Mouse (Mus musculus): Measurements from ENCODE around the gene Esrrg. TPM values are rescaled to one million over a fixed set of nuclear protein-coding genes. Genes with fewer than 3 reads are reported as not detected.
A peak's percentile ranks its signal among the peaks of the same experiment; 100 is the strongest.

Esrrg gene
- polyA plus RNA-seq, 1 experiment: 42.5 TPM

- Histone ChIP-seq H3K27ac (ENCODE audit: insufficient read depth, low read length) (no peak overlapping the region), H3K4me3 (replicated peaks; ENCODE audit: insufficient read depth, low read depth, low read length) (no peak overlapping the region), H3K27me3 (ENCODE audit: control insufficient read depth, insufficient read depth, low read length) (no peaks in the 10 kb centered on the region), H3K4me1 (ENCODE audit: control insufficient read depth, insufficient read depth, low read length) (no peaks in the 10 kb centered on the region)
- WGBS: 83% methylated on average over 18 of the region's 18 CpGs
- no peak for TF ChIP-seq CTCF (IDR thresholded peaks at IDR 0.05; ENCODE audit: borderline replicate concordance, insufficient read depth, low read depth, low read length)
- no peak for DNase-seq
These were observed 356.5 kb downstream of the Esrrg start for GRCm38 (mm10) chr1:187964829-187965760.

- no peak for DNase-seq
- Histone ChIP-seq H3K27me3 (ENCODE audit: control insufficient read depth, insufficient read depth, low read length) (no peaks in the 10 kb centered on the region), H3K4me3 (replicated peaks; ENCODE audit: insufficient read depth, low read depth, low read length) (no peak overlapping the region), H3K4me1 (ENCODE audit: control insufficient read depth, insufficient read depth, low read length) (no peaks in the 10 kb centered on the region), H3K27ac (ENCODE audit: insufficient read depth, low read length) (no peak overlapping the region)
- WGBS: 58% methylated on average over 6 of the region's 6 CpGs
- no peak for TF ChIP-seq POLR2A (IDR thresholded peaks at IDR 0.05; ENCODE audit: borderline replicate concordance, insufficient read depth, low read length)
- no peak for TF ChIP-seq CTCF (IDR thresholded peaks at IDR 0.05; ENCODE audit: borderline replicate concordance, insufficient read depth, low read depth, low read length)
These were observed 357.3 kb downstream of the Esrrg start for GRCm38 (mm10) chr1:187965921-187966320.

GRCm38 (mm10) chr1:187968379-187968778, 359.8 kb downstream of the Esrrg start:
- WGBS: 91% methylated on average over 4 of the region's 4 CpGs
- Histone ChIP-seq H3K4me3 (replicated peaks; ENCODE audit: insufficient read depth, low read depth, low read length) (no peak overlapping the region), H3K4me1 (ENCODE audit: control insufficient read depth, insufficient read depth, low read length) (no peaks in the 10 kb centered on the region), H3K27ac (ENCODE audit: insufficient read depth, low read length) (no peak overlapping the region), H3K27me3 (ENCODE audit: control insufficient read depth, insufficient read depth, low read length) (no peaks in the 10 kb centered on the region)
- no peak for TF ChIP-seq CTCF (IDR thresholded peaks at IDR 0.05; ENCODE audit: borderline replicate concordance, insufficient read depth, low read depth, low read length)
- no peak for TF ChIP-seq POLR2A (IDR thresholded peaks at IDR 0.05; ENCODE audit: borderline replicate concordance, insufficient read depth, low read length)
- no peak for DNase-seq

- Histone ChIP-seq H3K27ac (ENCODE audit: insufficient read depth, low read length) (no peak overlapping the region), H3K27me3 (ENCODE audit: control insufficient read depth, insufficient read depth, low read length) (no peaks in the 10 kb centered on the region), H3K4me3 (replicated peaks; ENCODE audit: insufficient read depth, low read depth, low read length) (no peak overlapping the region), H3K4me1 (ENCODE audit: control insufficient read depth, insufficient read depth, low read length) (no peaks in the 10 kb centered on the region)
- no peak for TF ChIP-seq CTCF (IDR thresholded peaks at IDR 0.05; ENCODE audit: borderline replicate concordance, insufficient read depth, low read depth, low read length)
- no peak for TF ChIP-seq POLR2A (IDR thresholded peaks at IDR 0.05; ENCODE audit: borderline replicate concordance, insufficient read depth, low read length)
- DNase-seq: peak in 1 of 2 experiments; percentile 23
- WGBS: 57% methylated on average over 5 of the region's 5 CpGs
These were observed 360.9 kb downstream of the Esrrg start for GRCm38 (mm10) chr1:187969491-187969890.

- Histone ChIP-seq H3K4me1 (ENCODE audit: control insufficient read depth, insufficient read depth, low read length) (no peaks in the 10 kb centered on the region; the same call in 1 of the 2 replicates), H3K27ac (ENCODE audit: insufficient read depth, low read length) (no peak overlapping the region), H3K27me3 (ENCODE audit: control insufficient read depth, insufficient read depth, low read length) (no peaks in the 10 kb centered on the region), H3K4me3 (replicated peaks; ENCODE audit: insufficient read depth, low read depth, low read length) (no peak overlapping the region)
- peak; percentile 29 to 32 for DNase-seq
- TF ChIP-seq CTCF (IDR thresholded peaks at IDR 0.05; ENCODE audit: borderline replicate concordance, insufficient read depth, low read depth, low read length) (peak; percentile 48; the same call in 1 of the 2 replicates), POLR2A (IDR thresholded peaks at IDR 0.05; ENCODE audit: borderline replicate concordance, insufficient read depth, low read length) (no peak)
- 45% methylated on average over 9 of the region's 9 CpGs for WGBS
These were observed 365.8 kb downstream of the Esrrg start for GRCm38 (mm10) chr1:187974396-187974795.

- peak; percentile 57 for TF ChIP-seq CTCF (IDR thresholded peaks at IDR 0.05; ENCODE audit: borderline replicate concordance, insufficient read depth, low read depth, low read length)
- TF ChIP-seq POLR2A (IDR thresholded peaks at IDR 0.05; ENCODE audit: borderline replicate concordance, insufficient read depth, low read length): no peak
- WGBS: 25% methylated on average over 20 of the region's 20 CpGs
- H3K27me3 ChIP-seq (ENCODE audit: control insufficient read depth, insufficient read depth, low read length): no peaks in the 10 kb centered on the region
- H3K27ac ChIP-seq (ENCODE audit: insufficient read depth, low read length): no peak overlapping the region
- H3K4me1 ChIP-seq (ENCODE audit: control insufficient read depth, insufficient read depth, low read length): no peaks in the 10 kb centered on the region; the same call in 1 of the 2 replicates
- H3K4me3 ChIP-seq (replicated peaks; ENCODE audit: insufficient read depth, low read depth, low read length): peak overlapping the region; percentile 7
- DNase-seq: peak; percentile 37 to 58
These were observed 367.1 kb downstream of the Esrrg start for GRCm38 (mm10) chr1:187975465-187976352.

- no peak for TF ChIP-seq POLR2A (IDR thresholded peaks at IDR 0.05; ENCODE audit: borderline replicate concordance, insufficient read depth, low read length)
- no peak for TF ChIP-seq CTCF (IDR thresholded peaks at IDR 0.05; ENCODE audit: borderline replicate concordance, insufficient read depth, low read depth, low read length)
- Histone ChIP-seq H3K27me3 (ENCODE audit: control insufficient read depth, insufficient read depth, low read length) (no peaks in the 10 kb centered on the region), H3K4me3 (replicated peaks; ENCODE audit: insufficient read depth, low read depth, low read length) (no peak overlapping the region), H3K4me1 (ENCODE audit: control insufficient read depth, insufficient read depth, low read length) (no peaks in the 10 kb centered on the region; the same call in 1 of the 2 replicates), H3K27ac (ENCODE audit: insufficient read depth, low read length) (no peak overlapping the region)
- 87% methylated on average over 9 of the region's 9 CpGs for WGBS
- DNase-seq: no peak
These were observed 367.8 kb downstream of the Esrrg start for GRCm38 (mm10) chr1:187976353-187976730.

All from cerebellum, adult 2 months (tissue).